Mouse (Mus musculus) stomach, postnatal 0 days (tissue): ENCODE measurements around the gene Flrt2. TPM values are rescaled to one million over a fixed set of nuclear protein-coding genes. Genes with fewer than 3 reads are reported as not detected.
A peak's percentile ranks its signal among the peaks of the same experiment; 100 is the strongest.

Experiments
- ATAC-seq: fragments of 200-750 bp; cut with Nextera tagmentation; 2 replicates; pipeline ENCODE4 v1.8.0; 2017; ENCODE audit not compliant: low FRiP score, low TSS enrichment
- DNase-seq: peaks from one replicate; pipeline ENCODE4 v3.0.0-alpha.2; 2016; ENCODE audit warnings: low spot score
- H3K27ac ChIP-seq: fragments of 300-500 bp; sonication (generic); replicated peaks from 2 replicates; pipeline ENCODE4 v1.5.1; 2014; ENCODE audit warnings: mild to moderate bottlenecking, control low read depth
- H3K27me3 ChIP-seq: fragments of 300-500 bp; sonication (generic); 2 replicates; pipeline ENCODE4 v1.6.1; 2014; ENCODE audit warnings: low read length; ENCODE audit not compliant: control insufficient read depth, insufficient read depth
- H3K36me3 ChIP-seq: fragments of 300-500 bp; sonication (generic); 2 replicates; pipeline ENCODE4 v1.6.1; 2014; ENCODE audit warnings: low read length, mixed read lengths; ENCODE audit not compliant: control insufficient read depth, insufficient read depth
- H3K4me1 ChIP-seq: fragments of 300-500 bp; sonication (generic); replicated peaks from 2 replicates; pipeline ENCODE4 v1.6.1; 2014; ENCODE audit warnings: antibody characterized with exemption; ENCODE audit not compliant: control insufficient read depth, insufficient read depth
- H3K4me2 ChIP-seq: fragments of 300-500 bp; sonication (generic); replicated peaks from 2 replicates; pipeline ENCODE4 v1.6.1; 2014; ENCODE audit warnings: low read depth, mild to moderate bottlenecking, control low read depth, moderate library complexity
- H3K4me3 ChIP-seq: fragments of 300-500 bp; sonication (generic); 2 replicates; pipeline ENCODE4 v1.5.1; 2014; ENCODE audit warnings: low read depth, low read length, control low read depth
- H3K9ac ChIP-seq: fragments of 300-500 bp; sonication (generic); 2 replicates; pipeline ENCODE4 v1.6.1; 2014; ENCODE audit warnings: mild to moderate bottlenecking, low read length, control low read depth, mixed read lengths
- H3K9me3 ChIP-seq: fragments of 300-500 bp; sonication (generic); 2 replicates; pipeline ENCODE4 v1.6.1; 2016; ENCODE audit warnings: low read length; ENCODE audit not compliant: control insufficient read depth
- CTCF ChIP-seq: IDR thresholded peaks from 2 replicates; pipeline ENCODE4 v1.5.1; 2016; ENCODE audit warnings: antibody characterized with exemption, low read depth, mild to moderate bottlenecking, moderate library complexity
- EP300 ChIP-seq: optimal IDR thresholded peaks from 2 replicates; pipeline ENCODE3; 2016; ENCODE audit warnings: antibody characterized with exemption
- WGBS: fragments of 180-500 bp; shearing (Covaris S2); extraction: QIAGEN DNeasy Blood & Tissue Kit; methylation state at CpG from one replicate; pipeline ENCODE4 v1.1.7; 2014; 5-methylcytosine and 5-hydroxymethylcytosine counted together
- polyA plus RNA-seq: library from polyadenylated mRNA; unstranded; fragments of >200 nt; fragmentation: Nextera tagmentation; extraction: Ambion mirVana; gene quantifications from 2 replicates; pipeline ENCODE4 v1.2.1, GENCODE M21; 2015

Gene Flrt2
- polyA plus RNA-seq, 1 experiment from 2014 or later: 6.2 TPM

GRCm38 (mm10) chr12:95759212-95759746 is 67.3 kb downstream of the Flrt2 start:
- no peaks in the 10 kb centered on the region for H3K4me1 ChIP-seq
- WGBS: 42% methylated on average over 5 of the region's 5 CpGs
- DNase-seq: no peak

DNA sequence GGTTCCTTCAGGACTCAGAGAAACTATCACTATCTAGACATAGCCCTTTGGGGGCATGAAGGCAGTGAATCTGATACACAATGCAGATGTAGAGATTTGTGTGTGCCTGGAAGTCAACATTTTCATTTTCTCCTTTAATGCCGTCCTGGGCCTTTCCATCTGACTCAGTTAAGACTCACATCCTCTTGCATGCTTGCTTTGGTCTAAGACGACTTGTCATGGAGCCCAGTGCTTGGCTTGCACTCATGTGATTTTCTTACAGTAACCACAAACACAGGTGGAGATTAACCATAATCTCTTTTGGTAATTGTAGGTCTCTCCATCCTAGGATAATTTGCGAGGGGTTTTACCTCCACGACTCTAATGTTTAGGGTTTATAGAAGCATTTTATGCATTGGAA is 73.2 kb downstream of the Flrt2 start:
- Histone ChIP-seq H3K27ac (no peak overlapping the region), H3K4me3 (no peak overlapping the region), H3K9ac (no peak overlapping the region), H3K4me1 (no peaks in the 10 kb centered on the region), H3K4me2 (no peak overlapping the region), H3K27me3 (no peaks in the 10 kb centered on the region), H3K9me3 (no peaks in the 10 kb centered on the region), H3K36me3 (no peaks in the 10 kb centered on the region)
- no peak for TF ChIP-seq EP300
- DNase-seq: no peak
- whole genome bisulfite sequencing: 78% methylated on average over 4 of the region's 4 CpGs
- no peak for ATAC-seq

More at GRCm38 (mm10) chr12:95759212-95759746, 67.3 kb downstream of the Flrt2 start:
- no peaks in the 10 kb centered on the region for H3K9me3 ChIP-seq
- no peaks in the 10 kb centered on the region for H3K27me3 ChIP-seq
- H3K36me3 ChIP-seq: no peaks in the 10 kb centered on the region
- no peak for ATAC-seq
- H3K9ac ChIP-seq: no peak overlapping the region
- H3K4me3 ChIP-seq: no peak overlapping the region
- no peak overlapping the region for H3K4me2 ChIP-seq
- H3K27ac ChIP-seq: no peak overlapping the region
- TF ChIP-seq CTCF: no peak
- no peak for TF ChIP-seq EP300

GRCm38 (mm10) chr12:95769041-95769440 is 77.0 kb downstream of the Flrt2 start:
- Histone ChIP-seq H3K27me3 (no peaks in the 10 kb centered on the region), H3K4me3 (no peak overlapping the region), H3K27ac (no peak overlapping the region), H3K9ac (no peak overlapping the region), H3K4me1 (no peaks in the 10 kb centered on the region), H3K4me2 (no peak overlapping the region), H3K9me3 (no peaks in the 10 kb centered on the region), H3K36me3 (no peaks in the 10 kb centered on the region)
- ATAC-seq: no peak
- no peak for TF ChIP-seq CTCF
- no peak for TF ChIP-seq EP300
- WGBS: 92% methylated on average over 2 of the region's 2 CpGs
- no peak for DNase-seq

- DNase-seq: no peak
- Histone ChIP-seq H3K4me1 (no peaks in the 10 kb centered on the region), H3K36me3 (no peaks in the 10 kb centered on the region), H3K27me3 (no peaks in the 10 kb centered on the region), H3K9ac (no peak overlapping the region), H3K9me3 (no peaks in the 10 kb centered on the region), H3K27ac (no peak overlapping the region), H3K4me3 (no peak overlapping the region), H3K4me2 (no peak overlapping the region)
- 72% methylated on average over 3 of the region's 3 CpGs for WGBS
- no peak for ATAC-seq
- TF ChIP-seq CTCF (no peak), EP300 (no peak)
These were observed 78.2 kb downstream of the Flrt2 start for GRCm38 (mm10) chr12:95770251-95770650.

- no peak overlapping the region for H3K4me2 ChIP-seq
- H3K27ac ChIP-seq: no peak overlapping the region
- no peak overlapping the region for H3K4me3 ChIP-seq
- no peak overlapping the region for H3K9ac ChIP-seq
- DNase-seq (no peak), ATAC-seq (no peak)
- no peaks in the 10 kb centered on the region for H3K9me3 ChIP-seq
- 67% methylated on average over 1 of the region's 1 CpGs for WGBS
- H3K4me1 ChIP-seq: no peaks in the 10 kb centered on the region
- no peaks in the 10 kb centered on the region for H3K36me3 ChIP-seq
- H3K27me3 ChIP-seq: no peaks in the 10 kb centered on the region
- no peak for TF ChIP-seq EP300
- TF ChIP-seq CTCF: no peak
These were observed 98.1 kb downstream of the Flrt2 start for GRCm38 (mm10) chr12:95790146-95790545.

- H3K4me3 ChIP-seq: no peak overlapping the region
- H3K27me3 ChIP-seq: no peaks in the 10 kb centered on the region
- no peaks in the 10 kb centered on the region for H3K9me3 ChIP-seq
- H3K4me2 ChIP-seq: no peak overlapping the region
- no peak for ATAC-seq
- H3K4me1 ChIP-seq: no peaks in the 10 kb centered on the region
- DNase-seq: no peak
- TF ChIP-seq EP300 (no peak), CTCF (peak; percentile 29; the same call in 1 of the 2 replicates)
- H3K36me3 ChIP-seq: no peaks in the 10 kb centered on the region
- H3K27ac ChIP-seq: no peak overlapping the region
- H3K9ac ChIP-seq: no peak overlapping the region
These were observed 124.6 kb downstream of the Flrt2 start for GRCm38 (mm10) chr12:95816660-95817059.
